Mouse (Mus musculus): ENCODE measurements at regions not wholly inside any gene's neighbourhood (a gene's known extent, or its start where the extent isn't known, plus 50 kb on each side); places are given as distances from the start of the nearest gene placed in this dataset.

DNA sequence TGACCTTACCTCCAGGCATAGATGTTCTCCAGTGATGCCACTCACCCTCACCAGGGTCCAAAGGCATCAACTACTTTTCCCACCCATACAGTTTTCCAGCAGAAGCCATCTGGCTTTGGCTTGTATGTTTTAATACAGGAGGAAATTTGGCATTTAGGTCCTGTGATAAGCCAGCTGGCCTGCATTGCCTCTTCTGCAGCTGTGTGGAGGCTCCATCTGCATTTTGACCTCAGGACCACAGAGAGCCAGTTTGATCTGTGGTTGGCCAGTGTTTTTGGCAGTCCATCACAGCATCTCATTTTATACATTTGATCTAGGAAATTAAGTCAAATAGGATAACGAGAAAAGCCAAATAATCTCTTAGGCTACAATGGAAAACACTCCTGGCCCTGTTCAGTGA lies 315.1 kb upstream of the Sphkap start:
- TF ChIP-seq POLR2A (IDR thresholded peaks at IDR 0.05; ENCODE audit: insufficient read length, low read depth) (no peak), USF1 (IDR thresholded peaks at IDR 0.05; ENCODE audit: low read depth) (no peak), MYOG (IDR thresholded peaks at IDR 0.05; ENCODE audit: control insufficient read depth in 1 of 3, insufficient read depth in 1 of 3, insufficient read length in 2 of 3, low read depth in 2 of 3) (no peak), MAX (IDR thresholded peaks at IDR 0.05; ENCODE audit: low read depth) (no peak), E2F4 (IDR thresholded peaks at IDR 0.05; ENCODE audit: insufficient read depth) (no peak), SRF (IDR thresholded peaks at IDR 0.05; ENCODE audit: control insufficient read depth, insufficient read length, low read depth) (no peak), POLR2AphosphoS2 (IDR thresholded peaks at IDR 0.05; ENCODE audit: insufficient read length, low read depth) (no peak)
